Mouse (Mus musculus): ENCODE measurements around the gene Auts2.
A peak's percentile ranks its signal among the peaks of the same experiment; 100 is the strongest.

Gene Auts2

DNA sequence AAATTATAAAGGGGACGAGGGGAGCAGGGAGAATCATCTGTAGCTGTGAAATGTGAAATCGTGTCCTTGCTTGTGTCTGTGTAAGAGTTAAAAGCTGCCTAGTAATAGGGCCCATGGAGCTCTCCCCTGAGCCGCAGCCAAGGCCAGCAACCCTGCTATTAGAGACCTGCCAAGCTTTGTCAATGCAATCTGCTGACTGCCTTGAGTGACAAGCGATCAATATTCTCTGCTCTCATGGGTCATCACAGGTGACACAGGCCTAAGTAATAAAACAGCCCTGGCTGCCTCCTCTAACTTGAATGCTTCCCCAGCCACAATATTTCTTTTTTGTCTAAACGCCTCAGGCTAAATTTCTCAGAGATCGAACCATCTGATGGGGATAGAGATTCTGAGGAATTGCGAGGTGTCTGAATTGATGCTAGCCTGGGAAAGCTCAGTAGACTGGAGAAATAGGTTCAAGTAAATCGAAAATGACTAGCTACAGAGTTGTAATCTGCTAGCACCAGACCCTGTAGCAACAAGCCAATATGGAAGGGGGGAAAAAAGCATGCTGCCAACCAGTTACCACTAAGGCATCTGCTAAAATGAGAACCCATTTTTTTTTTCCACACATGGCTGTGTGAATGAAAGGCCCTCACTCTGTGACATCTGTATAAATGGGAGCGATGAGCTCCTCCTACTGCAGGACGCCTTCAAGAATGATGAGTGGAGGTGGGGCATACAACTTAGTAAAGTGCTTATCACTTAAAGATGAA, 453.5 kb downstream of the Auts2 start:
- DNase-seq (ENCODE audit: low spot score in 2 of 2) = no peak

DNA sequence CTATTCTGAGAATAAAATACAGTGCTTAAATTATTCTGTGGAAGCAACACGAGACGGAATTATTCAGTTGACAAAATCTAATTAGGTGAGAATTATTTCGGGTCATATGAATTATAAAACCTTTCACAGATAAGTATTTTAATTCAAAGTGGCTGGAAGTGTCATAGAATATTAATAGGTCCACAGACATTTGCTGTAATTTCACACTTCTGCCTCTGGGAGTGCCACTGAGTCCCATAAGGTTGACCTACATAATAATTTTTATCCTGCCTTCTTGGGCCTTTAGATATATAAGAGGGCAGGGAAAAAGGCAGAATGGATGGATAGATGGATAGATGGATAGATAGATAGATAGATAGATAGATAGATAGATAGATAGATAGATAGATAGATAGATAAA, 454.6 kb downstream of the Auts2 start:
- DNase-seq (ENCODE audit: low spot score in 2 of 2) = no peak

DNA sequence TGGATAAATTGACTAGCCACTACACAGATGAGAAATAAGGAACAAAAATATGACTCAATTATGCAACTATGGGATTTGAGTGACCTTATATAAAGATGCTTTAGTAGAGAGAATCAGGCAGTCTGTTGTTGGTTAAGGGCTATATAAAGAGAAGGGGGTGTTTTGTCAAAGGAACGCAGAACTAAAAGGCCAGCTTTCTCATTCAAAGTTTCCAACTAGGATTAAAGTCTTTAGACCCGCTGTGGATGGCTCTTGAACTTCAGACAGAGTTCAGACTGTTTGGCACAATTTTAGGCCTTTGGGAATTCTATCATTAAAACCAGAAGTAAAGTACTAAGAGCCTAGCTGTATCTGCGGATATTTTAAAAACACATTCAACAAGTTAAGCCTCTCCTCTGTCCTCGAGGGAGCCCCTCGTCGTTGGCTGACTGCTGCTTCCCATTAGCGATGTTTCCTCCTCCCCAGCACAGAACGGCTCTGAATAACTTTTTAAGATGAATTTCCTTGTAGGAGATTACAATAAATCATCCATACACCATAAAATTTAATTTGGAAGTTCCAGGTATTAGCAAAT, 459.3 kb downstream of the Auts2 start:
- no peak for DNase-seq (ENCODE audit: low spot score in 2 of 2)

DNA sequence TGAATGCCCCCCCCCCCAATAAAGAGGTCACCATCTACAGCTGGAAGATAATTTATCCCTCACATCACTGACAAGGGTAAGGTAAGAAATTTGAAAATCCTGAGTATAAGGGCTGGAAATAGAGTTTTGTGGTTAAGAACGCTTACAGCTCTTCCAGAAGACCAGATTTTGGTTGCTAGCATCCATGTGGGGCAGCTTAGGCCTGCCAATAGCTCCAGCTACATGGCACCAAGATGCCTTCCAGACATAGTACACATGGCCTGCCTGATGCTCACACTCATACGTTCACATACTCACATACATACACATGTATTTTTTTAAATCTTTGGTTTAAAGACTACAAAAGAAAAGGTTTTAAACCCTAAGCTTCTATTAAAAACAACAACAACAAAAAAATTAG, 467.2 kb downstream of the Auts2 start:
- no peak for DNase-seq (ENCODE audit: low spot score in 2 of 2)

DNA sequence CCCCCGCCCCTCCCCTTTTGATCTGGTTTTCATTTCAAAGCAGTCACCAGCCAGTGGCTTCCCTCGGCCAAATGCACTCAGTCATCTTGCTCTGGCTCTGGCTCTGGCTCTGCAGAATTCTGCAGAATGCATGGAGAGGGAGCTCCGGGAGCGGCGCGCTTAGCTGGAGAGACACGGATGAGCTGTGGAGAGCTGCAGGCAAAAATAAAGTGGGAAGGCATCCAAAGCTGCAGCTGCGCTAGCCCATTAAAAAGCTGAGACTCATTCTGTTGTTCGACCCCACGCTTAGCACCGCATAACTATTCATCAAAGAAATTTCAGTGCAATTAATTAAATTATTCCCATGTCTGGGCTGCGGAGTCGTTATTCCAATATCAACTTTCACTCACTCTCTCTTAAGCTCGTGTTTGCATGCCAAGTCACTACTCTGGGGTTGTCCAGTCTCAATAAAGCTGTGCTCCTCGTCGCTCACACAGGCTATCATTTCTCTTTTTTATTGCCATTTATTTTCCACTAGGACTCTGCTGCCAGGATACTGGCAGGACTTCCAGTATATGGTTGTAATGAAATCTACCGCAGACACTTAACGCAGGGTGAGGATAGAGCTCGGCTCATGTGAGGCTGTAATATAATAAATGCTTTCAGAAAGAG, 468.3 kb downstream of the Auts2 start:
- DNase-seq (ENCODE audit: low spot score in 2 of 2) = peak; percentile 76 to 77

DNA sequence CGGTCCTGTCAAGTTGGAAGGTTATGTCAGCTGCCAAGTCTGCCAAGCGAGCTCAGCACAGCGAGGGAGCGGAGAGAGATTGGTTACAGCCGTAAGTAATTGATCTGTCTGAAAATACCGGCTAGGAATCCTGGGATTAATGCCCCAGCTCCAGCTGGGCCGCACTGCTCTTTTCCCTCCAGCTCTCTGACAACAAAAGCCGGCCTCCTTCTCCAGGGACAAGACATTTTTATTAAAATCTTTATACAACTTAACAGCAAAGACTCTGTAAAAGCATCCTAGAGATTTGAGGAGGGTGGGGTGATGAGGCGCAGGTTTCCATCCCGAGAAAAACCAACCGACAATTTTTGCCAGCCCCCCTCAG, 468.8 kb downstream of the Auts2 start:
- peak in 1 of 2 experiments; percentile 20 for DNase-seq (ENCODE audit: low spot score in 2 of 2)

DNA sequence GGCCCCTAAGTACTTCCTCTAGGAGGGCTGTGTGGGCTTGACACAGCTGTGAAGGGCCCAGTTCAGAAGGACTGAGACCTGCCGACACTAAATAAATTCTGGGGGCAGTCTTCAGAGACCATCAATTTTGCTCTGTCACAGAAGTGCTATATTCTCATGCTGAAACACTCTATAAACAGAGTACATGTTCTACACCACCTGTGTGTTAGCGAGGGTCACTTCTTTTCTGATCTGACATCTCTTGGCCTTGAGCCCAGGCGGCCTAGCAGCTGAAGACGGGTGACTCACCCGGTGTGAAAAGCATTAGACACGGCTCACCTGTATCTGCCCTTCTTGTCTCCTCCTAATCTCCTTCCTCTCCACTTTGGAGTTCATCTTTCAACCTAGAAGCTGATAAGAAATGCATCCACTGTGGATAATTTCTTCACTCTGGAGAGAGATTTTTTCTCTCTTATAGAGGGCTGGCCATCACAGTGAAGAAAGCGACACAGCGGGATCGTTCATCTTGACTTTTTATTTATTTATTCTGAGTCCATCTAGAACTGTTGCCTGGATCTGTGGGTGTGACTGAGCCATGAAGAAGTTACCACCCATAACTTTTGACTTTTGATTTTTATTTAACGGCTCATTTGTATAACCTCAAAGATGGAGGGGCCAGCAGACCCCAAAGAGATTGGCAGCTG, 469.3 kb downstream of the Auts2 start:
- no peak for DNase-seq (ENCODE audit: low spot score in 2 of 2)

DNA sequence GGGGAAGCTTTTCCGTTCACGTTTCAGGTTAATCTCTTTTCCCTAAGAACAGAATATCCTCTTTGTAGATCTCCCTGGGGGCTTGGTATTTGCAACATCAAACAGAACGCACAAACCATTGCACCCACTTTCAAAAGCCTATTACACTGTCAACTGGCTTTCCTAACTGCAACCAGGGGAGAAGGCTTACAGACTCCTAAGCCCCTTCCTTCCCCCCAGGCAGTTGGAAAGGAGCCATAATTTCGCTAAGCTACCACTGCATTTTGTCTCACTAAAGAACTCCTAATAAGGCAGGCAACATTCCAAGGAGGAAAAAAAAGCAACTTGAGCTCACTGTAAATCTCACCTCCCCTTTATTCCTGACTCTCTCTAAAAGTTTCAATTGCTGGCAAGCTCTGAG, 470.8 kb downstream of the Auts2 start:
- DNase-seq (ENCODE audit: low spot score in 2 of 2) = no peak

DNA sequence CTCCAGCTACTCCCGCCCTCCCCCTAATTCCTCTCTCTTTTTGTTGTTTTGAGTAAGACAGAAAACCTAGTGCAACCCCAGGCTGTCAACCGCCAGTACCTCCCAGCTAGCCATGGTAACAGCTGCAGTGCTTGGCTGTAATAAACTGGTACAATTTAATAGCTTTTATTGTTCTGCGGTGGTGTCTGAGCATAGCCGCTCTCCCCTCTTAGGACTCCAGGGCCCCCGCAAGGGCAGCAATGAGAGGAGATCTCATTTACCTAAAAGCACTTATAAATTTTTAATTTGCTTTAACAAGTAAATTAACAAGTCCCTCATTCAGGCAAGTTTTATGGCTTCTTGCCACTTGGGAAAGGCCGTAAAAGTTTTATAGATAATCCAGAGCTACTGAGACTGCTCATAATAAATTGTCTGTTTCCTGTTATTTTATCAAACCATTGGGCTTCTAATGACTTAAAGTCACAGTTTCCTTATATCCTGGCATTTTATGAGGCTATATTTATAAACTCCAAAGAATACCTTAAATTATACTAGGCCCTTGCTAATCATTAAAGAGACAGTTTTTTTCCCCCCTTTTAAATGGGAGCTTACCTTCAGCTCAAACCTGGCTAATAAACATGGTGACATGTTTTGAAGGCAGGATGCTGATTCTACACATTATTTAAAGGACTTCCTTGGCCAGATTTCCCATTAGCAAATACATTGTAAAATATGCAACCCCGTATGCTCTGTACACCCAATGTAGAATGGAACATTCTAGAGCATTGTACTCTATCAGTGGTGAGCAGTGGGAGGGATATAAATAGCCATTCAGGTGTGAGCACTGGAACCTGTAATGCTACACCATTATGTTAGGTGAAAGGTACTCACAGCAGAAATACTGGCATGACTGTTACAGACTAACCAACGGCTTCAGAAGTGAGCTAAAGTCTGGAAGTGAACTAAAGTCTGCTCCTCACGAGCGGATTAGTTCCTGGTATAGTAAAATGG, 475.1 kb downstream of the Auts2 start:
- DNase-seq (ENCODE audit: low spot score in 2 of 2) = no peak

DNA sequence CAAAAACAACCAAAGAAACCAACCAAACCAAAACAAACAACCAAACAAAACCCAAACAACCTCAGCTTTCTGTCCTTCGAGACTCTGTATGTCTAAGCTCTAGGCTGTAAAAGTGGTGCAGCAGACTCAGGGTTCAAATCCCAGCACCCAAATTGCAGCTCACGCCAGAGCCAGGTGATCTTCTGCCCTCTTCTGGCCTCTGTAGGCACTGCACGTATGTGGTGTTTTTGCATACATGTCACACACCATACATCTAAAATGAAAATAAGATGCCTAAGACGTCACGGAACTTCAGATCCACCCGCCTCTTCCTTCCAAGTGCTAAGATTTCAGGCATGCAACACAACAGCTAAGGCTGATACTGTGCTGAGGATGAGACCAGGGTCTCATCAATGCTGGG, 483.0 kb downstream of the Auts2 start:
- DNase-seq (ENCODE audit: low spot score in 2 of 2) = no peak

DNA sequence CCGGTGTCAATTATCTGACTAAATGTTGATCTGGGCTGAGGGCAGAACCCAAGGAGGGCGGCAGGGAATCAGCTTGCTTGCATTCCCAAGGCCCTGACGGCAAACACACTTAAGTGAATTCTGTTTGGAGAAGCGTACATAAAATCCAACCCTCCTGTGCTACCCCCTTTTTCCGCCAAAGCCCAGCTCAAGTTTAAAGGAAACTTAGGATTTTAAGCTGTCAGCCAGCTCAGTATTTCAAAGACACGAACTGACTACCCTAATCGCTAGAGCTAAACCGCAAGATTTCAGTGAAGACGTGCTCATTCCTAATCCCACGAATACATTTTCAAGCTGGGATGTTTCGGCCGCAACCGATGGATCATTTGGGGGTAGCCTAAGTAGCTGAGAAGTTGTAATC, 490.5 kb downstream of the Auts2 start:
- no peak for DNase-seq (ENCODE audit: low spot score in 2 of 2)

DNA sequence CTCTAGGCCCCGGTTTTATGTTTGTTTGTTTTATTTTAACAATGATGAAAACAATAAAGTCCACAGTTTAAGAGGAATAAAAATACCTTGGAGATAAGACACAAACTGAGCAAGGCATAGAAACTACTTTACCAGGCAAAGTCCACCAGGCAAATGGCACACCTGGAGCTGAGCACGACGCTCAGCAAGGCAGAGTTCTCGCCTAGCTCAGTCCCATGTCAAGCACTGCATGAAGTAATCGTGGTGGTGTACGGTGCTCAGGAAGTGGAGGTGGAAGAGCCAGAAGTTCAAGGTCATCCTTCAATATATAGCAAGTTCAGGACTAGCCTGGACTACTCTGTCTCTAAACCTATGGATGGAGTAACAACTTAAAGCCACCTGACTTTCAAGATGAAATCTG, 503.6 kb downstream of the Auts2 start:
- DNase-seq (ENCODE audit: low spot score in 2 of 2) = no peak

DNA sequence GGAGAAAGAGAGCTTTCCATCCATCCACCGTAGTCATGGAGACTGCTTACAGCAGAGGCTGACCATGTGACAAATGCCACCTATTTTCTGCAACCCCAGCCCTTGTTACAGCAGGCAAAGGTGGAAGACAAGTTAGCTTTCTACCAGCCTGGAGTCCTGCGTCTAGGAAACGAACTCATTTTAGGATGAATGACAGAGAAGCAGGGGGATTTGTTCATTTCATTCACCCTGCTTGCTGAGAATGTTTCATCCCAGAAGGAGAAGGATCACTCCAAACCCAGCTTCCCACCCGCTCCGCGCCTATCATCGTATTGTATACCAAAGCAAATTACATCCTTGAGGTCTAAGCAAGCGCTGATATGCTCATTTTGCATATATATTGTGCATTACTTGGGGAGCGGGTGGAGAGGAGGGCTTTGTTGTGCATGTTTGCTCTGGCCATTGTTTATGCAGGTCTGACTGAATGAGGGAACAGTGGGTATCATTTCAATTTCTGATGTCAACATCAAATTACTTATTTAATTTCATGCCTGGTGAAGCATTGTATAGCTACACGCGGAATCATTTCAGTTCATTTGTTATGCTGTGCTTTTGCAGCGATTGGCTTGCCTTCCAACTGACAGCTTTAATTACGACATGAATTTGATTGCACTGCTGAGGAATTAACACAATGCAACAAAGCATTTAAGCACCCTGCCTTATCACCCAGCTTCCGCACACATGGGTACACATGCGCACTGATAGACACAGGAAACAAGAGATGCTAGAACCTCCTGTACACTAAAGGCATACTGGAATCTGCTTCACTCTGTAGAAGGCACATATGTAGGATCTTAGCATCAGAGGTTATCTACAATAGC, 509.4 kb downstream of the Auts2 start:
- peak in 1 of 2 experiments; percentile 22 for DNase-seq (ENCODE audit: low spot score in 2 of 2)

DNA sequence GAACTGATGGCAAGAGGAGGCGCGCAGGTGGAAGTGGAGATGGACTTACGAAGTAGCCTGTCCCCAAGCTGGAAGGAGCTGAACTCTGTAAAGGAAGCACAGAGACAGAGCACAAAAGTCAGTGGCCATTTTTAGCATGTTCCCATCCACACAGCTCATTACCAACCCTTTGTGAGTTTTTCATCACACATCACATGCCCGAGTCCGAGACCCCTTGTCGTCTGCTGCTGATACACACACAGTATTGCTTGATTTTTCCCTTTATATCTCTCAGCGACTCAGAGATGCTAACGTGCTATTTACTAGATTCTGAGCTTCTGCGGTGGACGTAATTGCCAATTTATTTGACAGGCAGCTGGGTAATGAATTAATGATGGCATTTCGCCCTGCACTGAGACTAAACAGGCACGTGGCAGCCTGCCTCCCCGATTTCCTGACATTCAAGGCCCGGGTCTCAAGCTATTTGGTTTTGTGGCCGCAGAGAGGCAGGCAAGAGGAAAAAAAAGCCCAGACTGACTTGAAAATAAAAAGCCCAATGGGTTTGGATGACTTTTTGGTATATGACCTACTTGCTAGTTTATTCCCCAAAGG, 512.1 kb downstream of the Auts2 start:
- no peak for DNase-seq (ENCODE audit: low spot score in 2 of 2)

DNA sequence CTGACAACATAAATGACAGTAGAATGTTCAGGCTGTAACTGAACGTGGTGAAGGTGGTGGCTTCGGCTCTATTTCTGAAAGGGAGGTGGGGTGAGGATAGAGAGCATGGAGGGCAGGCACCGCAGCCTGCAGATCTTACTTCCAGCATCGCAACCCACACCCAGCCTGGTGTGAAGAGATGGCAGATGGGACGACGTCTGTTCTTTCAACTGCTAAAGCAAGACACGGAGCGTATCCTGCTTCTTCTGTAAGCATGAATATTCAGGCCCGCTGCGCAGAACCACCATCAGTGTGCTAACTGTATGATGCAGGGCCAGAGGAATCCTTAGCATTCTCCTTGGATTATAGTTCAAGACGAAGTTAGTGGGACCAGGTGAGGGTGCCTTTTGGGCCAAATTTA, 513.5 kb downstream of the Auts2 start:
- peak; percentile 90 for DNase-seq (ENCODE audit: low spot score in 2 of 2)

DNA sequence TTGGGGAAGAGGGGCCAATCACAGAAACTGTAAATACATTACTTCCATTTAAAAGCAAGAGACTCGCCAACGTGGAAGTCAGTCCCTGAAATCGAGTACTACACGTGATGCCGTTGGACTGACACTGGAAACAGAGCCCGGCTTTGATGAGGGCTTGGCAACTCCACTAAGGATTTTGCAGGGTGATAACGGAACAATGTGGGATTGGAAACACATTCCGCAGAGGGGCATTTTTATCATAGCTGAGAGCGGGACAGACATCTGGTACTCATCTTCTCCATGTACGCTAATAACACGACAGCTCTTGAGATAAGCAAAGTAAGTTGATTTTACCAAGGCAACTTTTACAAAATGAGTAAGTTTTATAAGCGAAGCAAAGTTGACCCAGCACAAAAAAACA, 514.1 kb downstream of the Auts2 start:
- no peak for DNase-seq (ENCODE audit: low spot score in 2 of 2)

DNA sequence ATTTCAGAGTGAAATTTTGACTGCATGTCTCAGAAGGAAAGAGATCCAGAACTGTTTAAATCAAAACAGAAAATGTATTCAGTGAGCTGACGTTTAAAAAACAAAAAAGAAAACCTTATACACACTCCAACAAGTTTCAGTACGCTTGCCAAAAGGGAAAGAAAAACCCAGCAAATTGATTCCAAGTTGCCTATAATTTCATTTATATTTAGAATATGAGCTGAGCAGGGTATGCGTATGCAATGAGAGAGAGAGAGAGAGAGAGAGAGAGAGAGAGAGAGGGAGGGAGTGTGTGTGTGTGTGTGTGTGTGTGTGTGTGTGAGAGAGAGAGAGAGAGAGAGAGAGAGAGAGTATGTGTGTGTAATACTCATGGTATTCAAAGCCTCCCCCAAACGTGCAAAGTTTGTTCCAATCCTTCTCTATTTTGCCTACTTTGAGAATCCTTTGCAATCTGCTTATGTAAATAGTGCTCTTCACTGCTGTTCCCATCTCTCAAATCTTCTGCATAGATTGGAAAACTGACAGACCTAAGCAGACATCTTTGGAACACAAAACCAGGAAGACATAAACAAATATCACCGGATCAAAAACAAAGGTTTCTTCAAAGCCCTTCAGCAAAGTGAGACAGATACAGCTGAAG, 515.2 kb downstream of the Auts2 start:
- no peak for DNase-seq (ENCODE audit: low spot score in 2 of 2)

DNA sequence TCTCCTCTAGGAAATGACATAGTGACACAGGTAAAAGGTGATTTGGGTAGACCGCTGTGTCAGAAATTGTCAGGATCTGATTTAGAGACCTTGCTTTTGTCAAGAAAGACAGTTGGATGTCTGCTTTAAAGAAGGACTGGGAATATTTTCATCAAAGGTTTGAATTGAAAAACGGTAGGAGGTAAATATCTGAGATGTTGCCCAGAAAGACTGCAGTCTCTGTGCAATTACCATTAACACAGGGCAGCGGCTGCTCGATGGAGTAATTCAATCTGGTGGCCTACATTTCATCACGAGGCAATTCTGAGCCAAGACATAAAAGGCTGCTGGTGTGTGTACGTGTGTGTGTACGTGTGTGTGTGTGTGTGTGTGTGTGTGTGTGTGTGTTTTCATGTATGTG, 529.8 kb downstream of the Auts2 start:
- no peak for DNase-seq (ENCODE audit: low spot score in 2 of 2)

DNA sequence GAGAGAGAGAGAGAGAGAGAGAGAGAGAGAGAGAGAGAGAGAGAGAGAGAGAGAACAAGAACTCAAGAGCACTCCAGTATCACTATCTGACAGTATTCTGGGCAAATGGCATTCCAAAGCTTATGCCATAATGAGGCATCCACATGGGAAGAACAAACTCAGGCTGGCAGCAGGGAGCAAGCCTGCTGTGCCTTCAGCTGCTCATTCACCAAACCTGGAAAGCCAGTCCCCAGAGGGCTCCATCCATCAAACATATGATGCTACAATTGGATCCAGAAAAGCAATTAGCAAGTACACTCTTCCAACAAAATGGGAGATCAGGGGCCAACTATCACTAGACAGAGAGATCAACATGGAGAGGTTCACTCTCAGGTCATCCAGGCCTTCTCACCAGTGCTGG, 531.3 kb downstream of the Auts2 start:
- no peak for DNase-seq (ENCODE audit: low spot score in 2 of 2)

Measured in right cerebral cortex, adult 2 months (tissue).